Mouse (Mus musculus): Measurements from ENCODE around the gene Rps6kb2. TPM values are rescaled to one million over a fixed set of nuclear protein-coding genes. Genes with fewer than 3 reads are reported as not detected.

The Rps6kb2 gene
- polyA plus RNA-seq, 1 experiment, result 79.5 TPM

DNA sequence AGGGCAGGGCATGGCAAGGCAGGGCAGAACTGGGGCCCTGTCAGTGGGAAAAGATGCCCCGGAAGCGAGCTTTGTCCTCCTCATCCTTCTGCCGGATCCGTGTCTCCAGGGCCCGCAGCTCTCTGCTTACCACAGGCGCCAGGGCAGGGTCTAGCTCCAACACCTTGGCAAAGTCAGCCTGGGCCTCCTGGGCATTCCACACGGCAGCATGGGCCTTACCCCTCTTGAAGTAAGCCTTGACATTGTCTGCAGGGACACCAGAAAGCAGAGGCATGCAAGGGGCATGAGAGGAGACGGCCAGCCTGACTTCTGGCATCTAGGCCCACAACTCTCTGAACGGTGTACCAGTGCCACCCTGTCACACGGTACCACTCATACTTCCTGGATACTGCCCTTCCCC is 48.6 kb downstream of the Rps6kb2 start:
- Histone ChIP-seq H3K4me1 (ENCODE audit: control insufficient read depth, insufficient read depth, low read length) (peaks cover 3% of the 10 kb centered on the region; the same call in 1 of the 2 replicates), H3K4me3 (ENCODE audit: insufficient read depth, low read length) (no peak overlapping the region), H3K27ac (ENCODE audit: insufficient read depth, low read length) (no peak overlapping the region)
- TF ChIP-seq POLR2A (IDR thresholded peaks at IDR 0.05; ENCODE audit: extremely low read depth, insufficient read depth, low read length) (no peak), CTCF (IDR thresholded peaks at IDR 0.05; ENCODE audit: extremely low read depth, insufficient read depth, low read length) (no peak)

DNA sequence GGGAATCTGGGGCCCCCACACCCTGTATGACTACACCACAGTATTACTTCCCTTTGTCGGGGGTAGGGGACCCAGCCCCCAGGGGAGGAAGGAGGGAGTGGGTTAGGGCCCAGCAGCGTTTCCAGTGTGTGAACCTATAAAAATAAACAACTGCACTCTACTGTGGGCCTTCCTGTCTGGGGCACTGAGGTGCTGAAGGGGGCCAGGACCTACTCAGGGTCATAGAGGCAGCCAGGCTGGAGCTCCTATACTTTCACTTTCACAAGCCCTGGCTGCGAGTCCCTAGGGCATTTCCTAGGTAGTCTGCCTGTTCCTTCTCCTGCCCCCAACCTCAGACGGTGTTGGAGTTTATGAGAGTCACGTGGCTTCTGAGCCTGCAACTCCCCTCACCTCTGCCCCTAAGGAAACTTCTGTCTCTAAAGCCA is 49.3 kb downstream of the Rps6kb2 start:
- 0 out of 2 replicates have a peak overlapping the region, but pooled peaks have one; percentile 30 for H3K27ac ChIP-seq (ENCODE audit: insufficient read depth, low read length)
- H3K4me3 ChIP-seq (ENCODE audit: insufficient read depth, low read length), result no peak overlapping the region
- TF ChIP-seq CTCF (IDR thresholded peaks at IDR 0.05; ENCODE audit: extremely low read depth, insufficient read depth, low read length) (no peak), POLR2A (IDR thresholded peaks at IDR 0.05; ENCODE audit: extremely low read depth, insufficient read depth, low read length) (no peak)
- H3K4me1 ChIP-seq (ENCODE audit: control insufficient read depth, insufficient read depth, low read length), result peaks cover 3% of the 10 kb centered on the region; the same call in 1 of the 2 replicates

DNA sequence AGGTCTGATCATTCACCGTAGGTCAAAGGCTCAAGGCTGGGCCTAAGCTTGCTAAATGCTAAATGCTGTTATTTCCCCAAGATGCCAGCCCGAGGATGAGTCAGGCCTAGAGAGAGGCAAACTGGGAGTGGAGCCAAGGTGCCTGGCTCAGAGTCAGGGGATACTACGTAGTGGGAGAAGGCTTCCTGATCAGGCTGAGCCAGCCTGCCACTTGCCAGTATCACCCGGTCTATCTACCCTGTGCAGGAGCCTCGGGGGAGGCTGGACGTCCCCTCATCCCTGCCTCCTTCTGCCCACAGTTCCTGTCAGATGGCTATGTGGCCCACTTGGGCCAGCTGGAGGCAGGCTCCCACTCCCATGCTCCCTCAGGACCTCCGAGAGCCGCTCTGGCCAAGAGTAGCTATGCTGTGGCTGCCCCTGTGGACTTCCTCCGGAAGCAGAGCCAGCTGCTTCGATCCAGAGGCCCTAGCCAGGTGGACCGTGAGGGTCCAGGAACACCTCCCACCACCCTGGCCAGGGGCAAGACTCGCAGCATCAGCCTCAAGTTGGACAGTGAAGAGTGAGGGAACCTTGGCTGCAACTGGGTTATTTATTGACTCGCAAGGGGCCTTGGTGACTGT is 49.9 kb downstream of the Rps6kb2 start:
- Histone ChIP-seq H3K27ac (ENCODE audit: insufficient read depth, low read length) (0 out of 2 replicates have a peak overlapping the region, but pooled peaks have one; percentile 30), H3K4me1 (ENCODE audit: control insufficient read depth, insufficient read depth, low read length) (peaks cover 3% of the 10 kb centered on the region; the same call in 1 of the 2 replicates), H3K4me3 (ENCODE audit: insufficient read depth, low read length) (no peak overlapping the region)
- TF ChIP-seq POLR2A (IDR thresholded peaks at IDR 0.05; ENCODE audit: extremely low read depth, insufficient read depth, low read length) (no peak), CTCF (IDR thresholded peaks at IDR 0.05; ENCODE audit: extremely low read depth, insufficient read depth, low read length) (no peak)

DNA sequence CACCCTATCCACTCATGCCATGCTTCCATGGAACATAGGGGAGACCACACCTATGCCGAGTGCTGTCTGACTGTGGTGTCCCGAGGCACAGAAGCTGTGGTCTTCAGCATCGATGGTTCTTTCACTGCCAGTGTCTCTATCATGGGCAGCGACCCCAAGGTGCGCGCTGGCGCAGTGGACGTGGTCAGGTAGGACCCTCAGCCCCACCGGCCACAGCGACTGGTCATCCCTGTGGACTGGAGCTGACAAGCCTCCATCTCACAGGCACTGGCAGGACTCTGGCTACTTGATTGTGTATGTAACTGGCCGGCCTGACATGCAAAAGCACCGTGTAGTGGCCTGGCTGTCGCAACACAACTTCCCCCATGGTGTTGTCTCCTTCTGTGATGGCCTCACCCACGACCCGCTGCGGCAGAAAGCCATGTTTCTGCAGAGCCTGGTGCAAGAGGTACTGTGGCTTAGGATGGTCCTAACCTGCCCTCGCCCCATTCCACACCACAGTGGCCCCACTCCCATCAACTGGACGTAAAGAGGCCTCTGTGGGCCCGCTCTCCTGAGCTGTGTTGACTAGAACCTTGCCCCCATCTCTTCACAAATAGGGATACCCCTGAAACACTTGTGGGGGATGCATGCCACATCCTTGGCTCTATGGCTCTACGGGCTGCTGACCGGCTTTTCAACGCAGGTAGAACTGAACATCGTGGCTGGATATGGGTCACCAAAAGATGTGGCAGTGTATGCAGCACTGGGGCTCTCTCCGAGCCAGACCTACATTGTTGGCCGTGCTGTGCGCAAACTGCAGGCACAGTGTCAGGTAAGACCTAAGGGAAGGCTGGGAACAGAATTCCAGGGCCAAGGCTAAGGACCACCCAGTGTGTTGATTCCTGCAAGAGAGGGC is 50.8 kb downstream of the Rps6kb2 start:
- H3K4me3 ChIP-seq (ENCODE audit: insufficient read depth, low read length), result no peak overlapping the region
- H3K27ac ChIP-seq (ENCODE audit: insufficient read depth, low read length), result 0 out of 2 replicates have a peak overlapping the region, but pooled peaks have one; percentile 3
- H3K4me1 ChIP-seq (ENCODE audit: control insufficient read depth, insufficient read depth, low read length), result 0 out of 2 replicates have a peak, but pooled peaks cover 2% of the 10 kb centered on the region
- TF ChIP-seq CTCF (IDR thresholded peaks at IDR 0.05; ENCODE audit: extremely low read depth, insufficient read depth, low read length), result no peak
- no peak for TF ChIP-seq POLR2A (IDR thresholded peaks at IDR 0.05; ENCODE audit: extremely low read depth, insufficient read depth, low read length)

DNA sequence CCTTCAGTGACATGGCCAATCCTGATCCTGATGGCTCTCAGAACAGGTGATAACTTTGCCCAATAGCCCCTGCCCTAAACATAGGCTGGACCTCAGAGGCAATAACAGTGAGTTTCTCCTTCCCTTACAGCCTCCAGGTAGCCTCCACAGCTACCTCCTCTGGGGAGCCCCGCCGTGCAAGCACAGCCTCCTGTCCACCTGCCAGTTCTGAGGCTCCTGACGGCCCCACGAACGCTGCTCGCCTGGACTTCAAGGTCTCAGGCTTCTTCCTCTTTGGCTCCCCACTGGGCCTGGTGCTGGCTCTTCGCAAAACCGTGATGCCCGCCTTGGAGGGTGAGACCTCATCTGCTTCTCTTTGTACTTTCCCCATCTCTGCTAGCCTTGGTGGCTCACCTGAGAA is 54.6 kb downstream of the Rps6kb2 start:
- no peak overlapping the region for H3K4me3 ChIP-seq (ENCODE audit: insufficient read depth, low read length)

DNA sequence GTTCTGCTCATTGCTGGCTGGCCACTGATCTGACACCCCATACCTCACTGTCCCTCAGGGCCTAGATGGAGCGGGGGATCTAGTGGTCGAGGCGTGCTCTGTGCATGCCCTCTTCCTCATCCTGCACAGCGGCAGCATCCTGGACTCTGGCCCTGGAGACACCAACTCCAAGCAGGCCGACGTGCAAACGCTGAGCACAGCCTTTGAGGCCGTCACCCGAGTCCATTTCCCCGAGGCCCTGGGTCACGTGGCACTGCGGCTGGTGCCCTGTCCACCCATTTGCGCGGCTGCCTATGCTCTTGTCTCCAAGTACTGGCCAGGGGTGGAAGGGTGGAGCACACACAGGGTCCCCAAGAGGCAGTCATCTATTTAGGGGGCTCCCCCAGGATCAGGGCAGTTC is 56.5 kb downstream of the Rps6kb2 start:
- Histone ChIP-seq H3K4me1 (ENCODE audit: control insufficient read depth, insufficient read depth, low read length) (no peaks in the 10 kb centered on the region), H3K27ac (ENCODE audit: insufficient read depth, low read length) (no peak overlapping the region), H3K4me3 (ENCODE audit: insufficient read depth, low read length) (no peak overlapping the region)
- TF ChIP-seq CTCF (IDR thresholded peaks at IDR 0.05; ENCODE audit: extremely low read depth, insufficient read depth, low read length) (no peak), POLR2A (IDR thresholded peaks at IDR 0.05; ENCODE audit: extremely low read depth, insufficient read depth, low read length) (no peak)

More for the DNA sequence above, 54.6 kb downstream of the Rps6kb2 start:
- TF ChIP-seq CTCF (IDR thresholded peaks at IDR 0.05; ENCODE audit: extremely low read depth, insufficient read depth, low read length) (no peak), POLR2A (IDR thresholded peaks at IDR 0.05; ENCODE audit: extremely low read depth, insufficient read depth, low read length) (no peak)
- 0 out of 2 replicates have a peak, but pooled peaks cover 2% of the 10 kb centered on the region for H3K4me1 ChIP-seq (ENCODE audit: control insufficient read depth, insufficient read depth, low read length)
- H3K27ac ChIP-seq (ENCODE audit: insufficient read depth, low read length), result no peak overlapping the region

DNA sequence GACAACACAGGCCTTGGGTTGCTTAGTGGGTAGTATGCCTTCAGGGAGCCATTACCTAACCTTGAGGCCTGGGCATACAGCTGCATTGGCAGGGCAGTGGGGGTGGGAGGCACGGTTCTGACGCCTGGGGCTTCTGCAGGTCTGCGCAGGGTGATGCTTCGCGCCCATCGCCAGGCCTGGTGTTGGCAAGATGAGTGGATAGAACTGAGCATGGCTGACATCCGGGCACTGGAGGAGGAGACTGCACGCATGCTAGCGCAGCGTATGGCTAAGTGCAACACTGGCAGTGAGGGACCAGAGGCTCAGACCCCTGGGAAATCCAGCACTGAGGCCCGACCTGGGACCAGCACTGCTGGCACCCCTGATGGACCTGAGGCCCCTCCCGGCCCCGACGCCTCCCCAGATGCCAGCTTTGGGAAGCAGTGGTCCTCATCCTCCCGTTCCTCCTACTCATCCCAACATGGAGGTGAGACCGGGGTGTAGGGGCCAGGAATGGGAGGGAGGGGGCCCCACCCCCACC is 58.4 kb downstream of the Rps6kb2 start:
- no peak for TF ChIP-seq CTCF (IDR thresholded peaks at IDR 0.05; ENCODE audit: extremely low read depth, insufficient read depth, low read length)
- TF ChIP-seq POLR2A (IDR thresholded peaks at IDR 0.05; ENCODE audit: extremely low read depth, insufficient read depth, low read length), result no peak
- Histone ChIP-seq H3K4me3 (ENCODE audit: insufficient read depth, low read length) (no peak overlapping the region), H3K27ac (ENCODE audit: insufficient read depth, low read length) (no peak overlapping the region), H3K4me1 (ENCODE audit: control insufficient read depth, insufficient read depth, low read length) (no peaks in the 10 kb centered on the region)

Other genes with a start within 250 kb of the Rps6kb2 start
- gene Aldh3b1, start 233.5 kb downstream of the Rps6kb2 start, polyA plus RNA-seq (2012; rRNA removed), result 6.9 and 8.1 TPM in 2 replicates
- 33.5 and 36.5 TPM in 2 replicates for gene Unc93b1, start 228.2 kb downstream of the Rps6kb2 start, polyA plus RNA-seq (2012; rRNA removed)
- not detected in 2 replicates for gene Aldh3b3, start 204.7 kb downstream of the Rps6kb2 start, polyA plus RNA-seq (2012; rRNA removed)
- 2.1 and 2.4 TPM in 2 replicates for gene Aldh3b2, start 191.0 kb downstream of the Rps6kb2 start, polyA plus RNA-seq (2012; rRNA removed)
- 4.1 and 4.6 TPM in 2 replicates for gene Acy3, start 176.8 kb downstream of the Rps6kb2 start, polyA plus RNA-seq (2012; rRNA removed)
- not detected in 2 replicates for gene Tbx10, start 170.6 kb downstream of the Rps6kb2 start, polyA plus RNA-seq (2012; rRNA removed)
- 4.7 and 7.6 TPM in 2 replicates for gene Nudt8, start 162.8 kb downstream of the Rps6kb2 start, polyA plus RNA-seq (2012; rRNA removed)
- 3.1 and 3.2 TPM in 2 replicates for gene Gm49405, start 162.7 kb downstream of the Rps6kb2 start, polyA plus RNA-seq (2012; rRNA removed)
- gene Doc2g, start 160.0 kb downstream of the Rps6kb2 start, polyA plus RNA-seq (2012; rRNA removed), result 9.4 and 11.7 TPM in 2 replicates
- 260 and 262 TPM in 2 replicates for gene Ndufv1, start 150.5 kb downstream of the Rps6kb2 start, polyA plus RNA-seq (2012; rRNA removed)
- 511 and 557 TPM in 2 replicates for gene Gstp1, start 125.4 kb downstream of the Rps6kb2 start, polyA plus RNA-seq (2012; rRNA removed)
- gene Gstp2, start 117.3 kb downstream of the Rps6kb2 start, polyA plus RNA-seq (2012; rRNA removed), result 11.7 and 12.9 TPM in 2 replicates
- gene Gstp3, start 103.8 kb downstream of the Rps6kb2 start, polyA plus RNA-seq (2012; rRNA removed), result not detected in 2 replicates
- gene Cabp2, start 81.8 kb downstream of the Rps6kb2 start, polyA plus RNA-seq (2012; rRNA removed), result not detected in 2 replicates
- gene Cdk2ap2, start 66.2 kb downstream of the Rps6kb2 start, polyA plus RNA-seq (2012; rRNA removed), result 44.3 and 47.3 TPM in 2 replicates
- 293 and 340 TPM in 2 replicates for gene Pitpnm1, start 63.4 kb downstream of the Rps6kb2 start, polyA plus RNA-seq (2012; rRNA removed)
- 167 and 180 TPM in 2 replicates for gene Aip, start 37.5 kb downstream of the Rps6kb2 start, polyA plus RNA-seq (2012; rRNA removed)
- gene Gpr152, start 23.6 kb downstream of the Rps6kb2 start, polyA plus RNA-seq (2012; rRNA removed), result 0.04 TPM in 2 replicates
- gene Cabp4, start 19.3 kb downstream of the Rps6kb2 start, polyA plus RNA-seq (2012; rRNA removed), result 0.08 and 0.17 TPM in 2 replicates
- 207 and 236 TPM in 2 replicates for gene Coro1b, start 14.7 kb downstream of the Rps6kb2 start, polyA plus RNA-seq (2012; rRNA removed)
- 1.3 and 1.6 TPM in 2 replicates for gene Ptprcap, start 9.8 kb downstream of the Rps6kb2 start, polyA plus RNA-seq (2012; rRNA removed)
- 13.4 and 21.4 TPM in 2 replicates for gene Carns1, start 12.1 kb upstream of the Rps6kb2 start, polyA plus RNA-seq (2012; rRNA removed)
- 2.2 and 2.4 TPM in 2 replicates for gene Tbc1d10c, start 27.9 kb upstream of the Rps6kb2 start, polyA plus RNA-seq (2012; rRNA removed)
- gene Ppp1ca, start 28.7 kb upstream of the Rps6kb2 start, polyA plus RNA-seq (2012; rRNA removed), result 385 and 421 TPM in 2 replicates
- 17.3 and 18.4 TPM in 2 replicates for gene Rad9a, start 38.3 kb upstream of the Rps6kb2 start, polyA plus RNA-seq (2012; rRNA removed)
- gene Clcf1, start 50.9 kb upstream of the Rps6kb2 start, polyA plus RNA-seq (2012; rRNA removed), result 2.4 and 2.8 TPM in 2 replicates
- gene AC109138.7, start 51.0 kb upstream of the Rps6kb2 start, polyA plus RNA-seq (2012; rRNA removed), result not detected in 2 replicates
- 38.9 and 39.7 TPM in 2 replicates for gene Pold4, start 68.5 kb upstream of the Rps6kb2 start, polyA plus RNA-seq (2012; rRNA removed)
- 148 and 177 TPM in 2 replicates for gene Ssh3, start 105.8 kb upstream of the Rps6kb2 start, polyA plus RNA-seq (2012; rRNA removed)
- gene Ankrd13d, start 119.8 kb upstream of the Rps6kb2 start, polyA plus RNA-seq (2012; rRNA removed), result 76.1 and 85.9 TPM in 2 replicates
- 220 and 239 TPM in 2 replicates for gene Grk2, start 142.9 kb upstream of the Rps6kb2 start, polyA plus RNA-seq (2012; rRNA removed)
- gene Kdm2a, start 234.9 kb upstream of the Rps6kb2 start, polyA plus RNA-seq (2012; rRNA removed), result 66.1 and 66.2 TPM in 2 replicates